Mouse (Mus musculus): ENCODE results near the gene Spdl1. TPM values are rescaled to one million over a fixed set of nuclear protein-coding genes. Genes with fewer than 3 reads are reported as not detected.

The Spdl1 gene
- total and polyA plus RNA-seq, 3 experiments, result 24.2 to 36.3 TPM; not detected in 1

- peak; percentile 72 for DNase-seq (ENCODE audit: low read depth, low spot score)
- Histone ChIP-seq H3K4me3 (ENCODE audit: control insufficient read depth in 1 of 2, insufficient read depth in 1 of 2, low read depth in 2 of 2, low read length in 2 of 2) (no peak overlapping the region), H3K9ac (ENCODE audit: control insufficient read depth, low read depth, low read length, poor library complexity, severe bottlenecking) (no peak overlapping the region), H3K27me3 (ENCODE audit: control insufficient read depth in 1 of 2, insufficient read depth in 2 of 2, low read length in 2 of 2) (peaks cover 6 to 9% of the 10 kb centered on the region in 2 experiments), H3K9me3 (replicated peaks; ENCODE audit: insufficient read depth, low read length) (no peaks in the 10 kb centered on the region), H3K27ac (ENCODE audit: control insufficient read depth, low read depth, low read length) (no peak overlapping the region), H3K36me3 (ENCODE audit: control insufficient read depth in 1 of 2, insufficient read depth in 2 of 2, low read length in 2 of 2) (no peaks in the 10 kb centered on the region), H3K4me1 (ENCODE audit: control insufficient read depth in 1 of 2, insufficient read depth in 2 of 2, low read length in 2 of 2) (no peaks in the 10 kb centered on the region), H3K79me2 (ENCODE audit: control insufficient read depth, insufficient read depth, low read length, poor library complexity) (no peaks in the 10 kb centered on the region)
- no peak for TF ChIP-seq JUND (IDR thresholded peaks at IDR 0.05; ENCODE audit: low read depth, low read length)
- TF ChIP-seq ZC3H11A (IDR thresholded peaks at IDR 0.05; ENCODE audit: low read depth, low read length), result peak; percentile 78
- peak in 2 of 3 experiments; percentile 56 to 92; a peak in 4 of 6 replicates for TF ChIP-seq CTCF (IDR thresholded peaks at IDR 0.05 in 2 of 3, conservative IDR thresholded peaks at IDR 0.05 in 1 of 3; ENCODE audit: control insufficient read depth in 1 of 3, insufficient read depth in 1 of 3, low read depth in 2 of 3, low read length in 3 of 3, poor library complexity in 1 of 3, severe bottlenecking in 1 of 3)
- TF ChIP-seq EP300 (IDR thresholded peaks at IDR 0.05; ENCODE audit: low read depth in 1 of 2, low read length in 2 of 2), result no peak
- peak; percentile 94 for TF ChIP-seq RAD21 (IDR thresholded peaks at IDR 0.05; ENCODE audit: low read depth, low read length)
- peak; percentile 84 for TF ChIP-seq SMC3 (IDR thresholded peaks at IDR 0.05; ENCODE audit: low read depth, low read length)
Measured at GRCm38 (mm10) chr11:34843517-34843916, 10.1 kb upstream of the Spdl1 start.

GRCm38 (mm10) chr11:34840283-34840682 is 6.8 kb upstream of the Spdl1 start:
- no peak for DNase-seq (ENCODE audit: low read depth, low spot score)
- no peak overlapping the region for H3K4me3 ChIP-seq (ENCODE audit: control insufficient read depth in 1 of 2, insufficient read depth in 1 of 2, low read depth in 2 of 2, low read length in 2 of 2)
- H3K36me3 ChIP-seq (ENCODE audit: control insufficient read depth in 1 of 2, insufficient read depth in 2 of 2, low read length in 2 of 2), result no peaks in the 10 kb centered on the region
- no peaks in the 10 kb centered on the region for H3K4me1 ChIP-seq (ENCODE audit: control insufficient read depth in 1 of 2, insufficient read depth in 2 of 2, low read length in 2 of 2)
- no peak overlapping the region for H3K9ac ChIP-seq (ENCODE audit: control insufficient read depth, low read depth, low read length, poor library complexity, severe bottlenecking)
- no peaks in the 10 kb centered on the region for H3K9me3 ChIP-seq (replicated peaks; ENCODE audit: insufficient read depth, low read length)
- no peaks in the 10 kb centered on the region for H3K79me2 ChIP-seq (ENCODE audit: control insufficient read depth, insufficient read depth, low read length, poor library complexity)
- TF ChIP-seq ZKSCAN1 (IDR thresholded peaks at IDR 0.05; ENCODE audit: low read depth, low read length), result no peak
- no peak for TF ChIP-seq RAD21 (IDR thresholded peaks at IDR 0.05; ENCODE audit: low read depth, low read length)
- no peak for TF ChIP-seq CTCF (IDR thresholded peaks at IDR 0.05 in 2 of 3, conservative IDR thresholded peaks at IDR 0.05 in 1 of 3; ENCODE audit: control insufficient read depth in 1 of 3, insufficient read depth in 1 of 3, low read depth in 2 of 3, low read length in 3 of 3, poor library complexity in 1 of 3, severe bottlenecking in 1 of 3)
- no peak for TF ChIP-seq ELF1 (IDR thresholded peaks at IDR 0.05; ENCODE audit: low read depth, low read length)
- TF ChIP-seq ETS1 (IDR thresholded peaks at IDR 0.05; ENCODE audit: low read depth, low read length), result no peak
- TF ChIP-seq GATA1 (IDR thresholded peaks at IDR 0.05; ENCODE audit: low read depth, low read length), result no peak
- TF ChIP-seq ZMIZ1 (IDR thresholded peaks at IDR 0.05; ENCODE audit: low read depth, low read length), result no peak
- no peak for TF ChIP-seq MEF2A (IDR thresholded peaks at IDR 0.05; ENCODE audit: extremely low read depth, insufficient replicate concordance, low read depth, low read length, poor library complexity, severe bottlenecking)
- TF ChIP-seq HCFC1 (IDR thresholded peaks at IDR 0.05; ENCODE audit: low read depth, low read length), result no peak
- no peak for TF ChIP-seq USF1 (IDR thresholded peaks at IDR 0.05; ENCODE audit: low read depth, low read length)
- no peak for TF ChIP-seq POLR2AphosphoS5 (IDR thresholded peaks at IDR 0.05; ENCODE audit: borderline replicate concordance, low read depth, low read length)
- TF ChIP-seq USF2 (IDR thresholded peaks at IDR 0.05; ENCODE audit: borderline replicate concordance in 1 of 2, insufficient read depth in 1 of 2, low read depth in 1 of 2, low read length in 2 of 2), result no peak
- TF ChIP-seq EP300 (IDR thresholded peaks at IDR 0.05; ENCODE audit: low read depth in 1 of 2, low read length in 2 of 2), result no peak
- no peak for TF ChIP-seq E2F4 (IDR thresholded peaks at IDR 0.05; ENCODE audit: borderline replicate concordance, low read depth, low read length)
- peaks cover 6 to 9% of the 10 kb centered on the region in 2 experiments for H3K27me3 ChIP-seq (ENCODE audit: control insufficient read depth in 1 of 2, insufficient read depth in 2 of 2, low read length in 2 of 2)
- H3K27ac ChIP-seq (ENCODE audit: control insufficient read depth, low read depth, low read length), result no peak overlapping the region

All from MEL (cell line).